Mouse (Mus musculus) right cerebral cortex, postnatal 36 days (tissue): Measurements from ENCODE around the gene Prpf19.
A peak's percentile ranks its signal among the peaks of the same experiment; 100 is the strongest.

Source experiments
- DNase-seq, 2 experiments: peaks; one replicate each; pipeline ENCODE4 v3.0.0; 2022; ENCODE audit warnings: low spot score in 2 of 2, mixed read lengths in 1 of 2

The Prpf19 gene

DNA sequence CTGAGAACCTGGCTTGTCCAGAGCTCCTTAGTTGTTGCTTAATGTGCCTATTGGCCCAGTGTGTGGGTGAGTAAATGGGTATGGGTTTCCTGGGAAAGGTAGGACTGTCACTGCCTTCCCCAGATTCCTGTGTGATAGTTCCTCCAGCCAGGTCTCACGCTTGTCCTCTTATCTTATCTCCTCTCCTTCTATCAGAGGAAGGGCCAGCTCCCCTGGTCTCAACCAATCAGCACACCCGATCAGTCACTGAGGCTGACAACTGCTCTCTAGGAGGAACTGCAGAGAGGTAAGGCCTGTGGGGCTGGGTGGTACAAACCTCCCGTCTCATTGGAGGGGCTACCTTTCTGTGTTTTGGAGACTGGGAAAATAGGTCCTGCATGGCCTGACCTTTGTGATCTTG, 43.7 kb downstream of the Prpf19 start:
- DNase-seq = no peak

DNA sequence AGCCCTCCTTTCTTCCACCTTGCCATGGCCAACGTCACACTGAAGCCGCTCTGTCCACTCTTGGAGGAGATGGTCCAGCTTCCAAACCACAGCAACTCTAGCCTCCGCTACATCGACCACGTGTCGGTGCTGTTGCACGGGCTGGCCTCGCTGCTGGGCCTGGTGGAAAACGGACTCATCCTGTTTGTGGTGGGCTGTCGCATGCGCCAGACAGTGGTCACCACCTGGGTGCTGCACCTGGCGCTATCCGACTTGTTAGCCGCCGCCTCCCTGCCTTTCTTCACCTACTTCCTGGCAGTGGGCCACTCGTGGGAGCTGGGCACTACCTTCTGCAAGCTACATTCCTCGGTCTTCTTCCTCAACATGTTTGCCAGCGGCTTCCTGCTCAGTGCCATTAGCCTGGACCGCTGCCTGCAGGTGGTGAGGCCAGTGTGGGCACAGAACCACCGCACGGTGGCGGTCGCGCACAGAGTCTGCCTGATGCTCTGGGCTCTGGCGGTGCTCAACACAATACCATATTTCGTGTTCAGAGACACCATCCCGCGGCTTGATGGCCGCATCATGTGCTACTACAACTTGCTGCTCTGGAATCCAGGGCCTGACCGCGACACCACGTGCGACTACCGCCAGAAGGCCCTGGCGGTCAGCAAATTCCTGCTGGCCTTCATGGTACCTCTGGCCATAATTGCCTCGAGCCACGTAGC, 45.2 kb downstream of the Prpf19 start:
- peak; percentile 39 to 69 for DNase-seq

DNA sequence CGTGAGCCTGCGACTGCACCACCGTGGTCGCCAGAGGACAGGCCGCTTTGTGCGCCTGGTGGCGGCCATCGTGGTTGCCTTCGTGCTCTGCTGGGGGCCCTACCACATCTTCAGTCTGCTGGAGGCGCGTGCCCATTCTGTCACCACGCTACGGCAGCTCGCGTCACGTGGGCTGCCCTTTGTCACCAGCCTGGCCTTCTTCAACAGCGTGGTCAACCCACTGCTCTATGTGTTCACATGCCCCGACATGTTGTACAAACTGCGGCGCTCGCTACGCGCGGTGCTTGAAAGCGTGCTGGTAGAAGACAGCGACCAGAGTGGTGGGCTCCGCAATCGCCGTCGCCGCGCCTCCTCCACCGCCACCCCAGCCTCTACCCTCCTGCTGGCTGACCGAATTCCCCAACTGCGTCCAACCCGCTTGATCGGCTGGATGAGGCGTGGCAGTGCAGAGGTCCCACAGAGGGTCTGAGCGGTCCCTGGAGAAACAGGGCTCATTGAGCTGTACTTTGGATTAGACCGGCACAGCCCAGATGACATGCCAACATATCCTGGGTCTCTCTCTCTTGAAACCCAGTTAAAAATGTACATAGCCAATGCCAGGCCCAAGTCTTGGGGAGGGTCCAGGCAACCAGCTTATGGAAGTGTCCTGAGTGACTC, 45.9 kb downstream of the Prpf19 start:
- DNase-seq = no peak

DNA sequence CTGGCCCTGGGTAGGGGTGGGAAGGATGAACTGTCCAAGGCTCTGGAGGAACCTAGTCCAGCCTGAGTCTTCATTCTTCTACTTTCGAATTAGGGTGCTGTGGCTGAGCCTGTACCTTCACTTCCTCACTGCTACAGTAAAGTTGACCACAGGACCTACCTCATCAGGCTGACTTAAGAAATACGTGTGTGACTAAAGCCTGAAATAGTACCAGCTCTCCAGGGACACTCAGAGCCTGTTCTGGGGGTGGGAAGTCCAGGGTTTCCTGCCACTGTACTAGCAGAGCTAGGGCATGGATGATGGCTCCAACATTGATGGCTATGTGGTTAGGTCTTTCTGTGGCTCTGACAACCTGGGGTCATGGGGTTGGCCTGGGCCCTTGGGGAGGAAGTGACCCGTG, 48.9 kb downstream of the Prpf19 start:
- no peak for DNase-seq

DNA sequence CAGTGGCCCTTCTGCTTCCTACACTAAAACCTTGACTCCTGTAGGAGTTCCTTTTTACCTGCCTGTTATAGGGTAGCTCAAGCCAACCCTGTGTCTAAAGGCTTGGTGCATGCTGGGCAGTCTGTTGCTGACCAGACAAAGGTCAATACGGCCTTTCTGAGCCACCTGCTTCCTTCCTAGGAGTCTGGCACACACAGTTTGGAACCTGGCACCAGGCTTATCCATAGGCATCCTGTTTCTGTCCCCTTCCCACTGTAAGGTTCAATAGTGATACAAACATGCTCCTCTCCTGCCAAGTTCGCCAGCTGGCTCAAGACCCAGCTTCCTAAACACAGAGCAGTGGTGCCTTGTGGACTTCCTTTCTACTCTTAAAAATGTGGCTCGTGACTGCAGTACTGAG, 51.5 kb downstream of the Prpf19 start:
- no peak for DNase-seq

DNA sequence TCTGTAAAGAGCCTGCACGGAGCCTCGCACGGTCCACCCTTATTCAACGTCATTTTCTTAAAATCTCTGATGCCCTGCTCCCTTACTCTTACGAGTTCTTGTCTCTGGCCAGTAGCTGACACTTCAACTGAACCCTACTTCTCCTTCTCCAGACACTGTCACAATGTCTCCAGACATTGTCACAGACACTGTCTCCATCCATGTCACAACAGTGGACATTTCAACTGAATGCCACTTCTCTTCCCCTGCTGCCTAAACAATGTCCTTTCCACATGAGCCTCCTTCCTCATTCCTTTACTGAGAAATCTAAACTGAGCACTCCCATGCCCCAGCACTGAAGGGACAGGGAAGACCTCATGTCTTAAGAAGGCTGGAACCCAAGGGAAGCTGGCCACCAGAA, 52.2 kb downstream of the Prpf19 start:
- no peak for DNase-seq

DNA sequence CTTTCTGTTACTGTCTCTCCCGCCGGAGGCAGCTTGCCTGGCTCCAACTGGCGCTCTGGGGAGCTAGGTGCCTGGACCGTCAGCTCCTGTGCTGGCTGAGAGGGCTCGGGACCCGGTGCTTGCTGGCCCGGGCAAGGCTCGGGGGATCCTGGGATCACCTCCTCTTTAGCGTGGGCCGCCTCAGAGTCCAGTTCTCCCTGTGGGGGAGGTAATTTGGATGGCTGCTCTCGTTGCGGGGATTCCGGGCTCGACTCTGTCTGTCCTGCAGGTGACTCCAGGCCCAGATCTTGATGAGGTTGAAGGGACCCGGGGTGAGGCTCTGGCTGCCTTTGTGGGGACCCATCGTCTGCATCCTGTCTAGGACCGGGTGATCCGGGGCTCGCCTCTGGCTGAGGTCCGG, 53.4 kb downstream of the Prpf19 start:
- DNase-seq = no peak

DNA sequence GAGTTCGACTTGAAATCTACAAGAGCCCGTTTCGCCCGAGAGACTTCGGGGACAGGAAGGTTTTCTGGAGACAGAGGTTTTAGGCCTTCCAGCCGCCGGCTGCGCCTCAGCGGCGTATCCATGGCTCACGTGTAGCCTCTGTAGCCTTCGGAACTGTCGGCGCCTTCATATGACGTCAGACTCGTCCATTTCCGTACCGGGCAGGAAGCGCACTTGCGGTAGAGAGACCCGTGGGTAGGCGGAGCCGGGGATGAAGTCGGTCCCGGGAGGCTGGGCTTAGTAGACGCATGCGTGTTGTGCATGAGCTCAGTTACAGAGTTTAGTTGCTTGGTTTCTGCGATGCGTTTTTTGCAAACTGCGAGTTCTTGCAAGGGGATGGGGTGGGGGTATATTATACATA, 54.1 kb downstream of the Prpf19 start, which contains the start of gene Ccdc86:
TSS of gene Ccdc86 (minus strand) at position 155 of the 400 bp plus-strand sequence.
- peak; percentile 96 to 97 for DNase-seq

DNA sequence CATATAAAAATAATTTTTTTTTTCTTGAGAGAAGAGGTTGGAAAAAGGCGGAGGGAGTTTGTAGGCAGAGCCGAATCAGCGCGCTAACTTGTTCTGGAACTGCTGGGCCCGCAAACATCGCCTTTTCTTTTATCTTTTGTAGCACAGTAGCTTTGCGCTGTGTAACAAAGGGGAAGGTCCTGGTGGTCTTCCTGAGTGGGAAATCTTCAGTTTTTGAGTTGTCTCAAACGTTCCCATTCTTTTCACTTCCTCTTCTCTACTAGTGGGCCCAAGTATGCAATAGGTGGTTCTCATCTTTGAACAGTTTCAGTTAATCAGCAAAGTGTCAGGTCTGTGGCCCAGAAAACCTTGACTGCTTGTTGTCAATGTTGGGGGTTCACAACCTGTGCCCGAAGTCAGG, 54.5 kb downstream of the Prpf19 start:
- no peak for DNase-seq

DNA sequence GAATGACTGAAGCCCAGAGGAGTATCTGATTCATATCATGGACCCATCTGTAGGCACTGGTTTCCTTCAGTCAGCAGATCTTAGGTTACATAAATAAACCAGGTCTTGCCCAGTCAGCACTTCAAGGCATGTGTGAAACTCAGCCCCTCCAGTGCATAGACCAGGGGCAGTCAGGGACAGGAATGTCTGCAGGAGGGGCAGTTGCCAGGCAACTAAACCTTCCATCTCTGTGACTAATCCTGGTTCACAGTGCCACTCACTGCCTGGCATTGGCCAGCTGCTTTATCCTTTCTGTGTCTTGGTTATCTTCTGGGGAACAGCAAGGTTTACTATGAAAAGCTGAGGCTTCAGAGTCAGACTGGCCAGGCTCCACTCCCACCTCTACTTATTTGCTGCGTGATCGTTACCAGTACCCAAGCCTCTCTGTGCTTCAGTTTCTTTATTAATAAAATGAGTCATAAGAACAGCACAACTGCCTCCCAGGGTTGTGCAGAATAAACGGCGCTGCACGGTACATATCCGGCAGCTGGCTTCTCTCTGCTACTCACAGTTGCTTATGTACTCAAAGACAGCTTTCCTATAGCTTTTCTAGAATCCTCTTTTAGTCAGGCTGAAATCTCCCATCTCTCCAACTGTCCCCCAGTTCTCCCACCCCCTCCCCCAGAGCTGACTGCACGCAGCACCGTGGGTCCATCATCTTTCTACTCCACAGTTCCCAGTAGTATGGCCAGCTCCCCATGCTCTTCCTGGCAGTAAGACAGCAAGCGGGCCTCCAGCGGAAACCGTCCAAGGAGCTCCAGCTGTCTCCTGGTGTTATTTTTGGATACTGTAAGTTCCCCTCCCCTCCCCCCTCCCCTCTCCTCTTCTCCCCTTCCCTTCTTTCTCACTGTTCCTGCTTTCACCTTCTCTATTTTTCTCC, 57.2 kb downstream of the Prpf19 start:
- DNase-seq = peak; percentile 25 to 27
